Mouse (Mus musculus) spleen, adult 18-20 months (tissue): ENCODE measurements at regions not wholly inside any gene's neighbourhood (a gene's known extent, or its start where the extent isn't known, plus 50 kb on each side); places are given as distances from the start of the nearest gene placed in this dataset.
A peak's percentile ranks its signal among the peaks of the same experiment; 100 is the strongest.

Experiments used
- DNase-seq, 2 experiments: peaks; one replicate each; pipeline ENCODE4 v3.0.0; 2022; ENCODE audit warnings: mixed read lengths in 2 of 2

- no peak for DNase-seq
Observed at GRCm38 (mm10) chr9:71420064-71420463, 65.7 kb downstream of the Polr2m start.

GRCm38 (mm10) chr9:71418531-71418930 lies 67.2 kb downstream of the Polr2m start:
- no peak for DNase-seq

GRCm38 (mm10) chr9:71417248-71417647 lies 68.5 kb downstream of the Polr2m start:
- DNase-seq: no peak

GRCm38 (mm10) chr9:71411171-71411570 lies 74.6 kb downstream of the Polr2m start:
- no peak for DNase-seq

- DNase-seq: no peak
Observed at GRCm38 (mm10) chr9:71409925-71410324, 75.8 kb downstream of the Polr2m start.

GRCm38 (mm10) chr9:71408946-71409345 lies 76.8 kb downstream of the Polr2m start:
- no peak for DNase-seq

- DNase-seq: no peak
Observed at GRCm38 (mm10) chr9:71404396-71405135, 81.2 kb downstream of the Polr2m start.

- no peak for DNase-seq
Observed at GRCm38 (mm10) chr9:71401667-71402066, 84.1 kb downstream of the Polr2m start.

- no peak for DNase-seq
Observed at GRCm38 (mm10) chr9:71399346-71399745, 86.4 kb downstream of the Polr2m start.

- DNase-seq: no peak
Observed at GRCm38 (mm10) chr9:71396784-71397183, 89.0 kb downstream of the Polr2m start.

GRCm38 (mm10) chr9:71390221-71390620 lies 95.5 kb downstream of the Polr2m start:
- DNase-seq: no peak

GRCm38 (mm10) chr9:71387426-71387825 lies 98.3 kb downstream of the Polr2m start:
- DNase-seq: no peak

GRCm38 (mm10) chr9:71383901-71384300 lies 101.8 kb downstream of the Polr2m start:
- no peak for DNase-seq

GRCm38 (mm10) chr9:71379731-71380250 lies 105.9 kb downstream of the Polr2m start:
- DNase-seq: no peak

- DNase-seq: no peak
Observed at GRCm38 (mm10) chr9:71369760-71370159, 116.0 kb downstream of the Polr2m start.

- DNase-seq: no peak
Observed at GRCm38 (mm10) chr9:71369202-71369601, 116.5 kb downstream of the Polr2m start.

GRCm38 (mm10) chr9:71366573-71366972 lies 119.2 kb downstream of the Polr2m start:
- no peak for DNase-seq

- no peak for DNase-seq
Observed at GRCm38 (mm10) chr9:71365177-71365738, 120.5 kb downstream of the Polr2m start.

- DNase-seq: no peak
Observed at GRCm38 (mm10) chr9:71364047-71364665, 121.6 kb downstream of the Polr2m start.

- DNase-seq: no peak
Observed at GRCm38 (mm10) chr9:71362401-71362800, 123.3 kb downstream of the Polr2m start.

GRCm38 (mm10) chr9:71361961-71362360 lies 123.8 kb downstream of the Polr2m start:
- no peak for DNase-seq

GRCm38 (mm10) chr9:71361311-71361710 lies 124.4 kb downstream of the Polr2m start:
- DNase-seq: no peak

- no peak for DNase-seq
Observed at GRCm38 (mm10) chr9:71360676-71361075, 125.1 kb downstream of the Polr2m start.

- peak in 1 of 2 experiments; percentile 3 for DNase-seq
Observed at GRCm38 (mm10) chr9:71358961-71359360, 126.8 kb downstream of the Polr2m start.
